Mouse (Mus musculus): ENCODE results near the gene Cttnbp2nl.

DNA sequence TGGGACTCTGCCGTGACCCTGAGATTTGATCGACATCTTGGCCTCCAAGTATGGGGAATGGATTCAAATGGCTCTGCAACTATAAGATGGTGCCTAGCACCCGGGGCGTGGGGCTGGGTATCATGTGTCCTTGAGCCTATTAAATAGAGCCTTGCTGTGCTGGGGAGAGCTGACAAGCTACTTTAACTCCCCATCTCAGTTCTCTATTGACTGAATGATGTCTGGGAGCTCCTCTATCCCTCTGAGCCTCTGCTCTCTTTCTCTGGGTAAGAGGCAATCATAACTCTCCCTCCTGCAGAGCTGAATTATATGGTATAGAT, 47.3 kb upstream of the Cttnbp2nl start:
- TF ChIP-seq CTCF (IDR thresholded peaks at IDR 0.05; ENCODE audit: borderline replicate concordance, control insufficient read depth, extremely low read depth, insufficient read depth, low read length, poor library complexity) (no peak), POLR2A (IDR thresholded peaks at IDR 0.05; ENCODE audit: control insufficient read depth, extremely low read depth, insufficient read depth, low read length, poor library complexity) (no peak)
